Comparison of ENCODE assay signal across 15 mouse cellular contexts in the genomic region with DNA sequence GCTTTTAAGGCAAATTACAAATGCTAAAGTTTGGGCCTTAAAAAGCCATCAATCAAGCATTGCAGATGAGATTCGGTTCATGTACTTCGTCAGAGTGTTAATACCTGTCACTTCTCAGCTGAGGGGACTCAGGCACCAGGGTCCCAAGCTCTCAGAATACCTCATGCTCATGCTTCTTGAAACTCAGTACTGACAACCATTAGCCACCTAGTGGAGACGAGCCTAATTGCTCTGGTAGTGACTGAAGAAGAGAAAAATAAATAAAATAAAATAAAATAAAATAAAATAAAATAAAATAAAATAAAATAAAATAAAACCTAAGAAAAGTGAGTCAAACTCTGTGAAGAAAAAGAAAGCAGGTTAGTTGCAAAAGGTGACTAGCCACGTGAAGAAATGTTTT.
DNase-seq lines count a peak whose midpoint lies in the region; ATAC-seq and TF ChIP-seq lines count a peak whose summit lies in the region.
"Had no signal": no experiment of that assay in that cellular context is flagged by ENCODE, and none has a peak within 500 bp of the region (broad histone marks: within the 10 kb centered on the region; RNA-seq: fewer than 3 reads in every experiment).

No protein-coding gene starts in this region.

- ATAC-seq in common myeloid progenitor, adult 5-6 weeks (replicated peaks; ENCODE audit: low read depth, poor library complexity, severe bottlenecking): 0 out of 2 replicates have a peak, but pooled peaks have one; percentile 52
- ATAC-seq: CD4-positive, CD25-positive, alpha-beta regulatory T cell, adult 4 months had no signal

- H3K27ac ChIP-seq in layer of hippocampus, adult 2 months: no peak overlapping the region
- H3K27ac ChIP-seq: heart, embryonic 13.5 days; hindbrain, embryonic 14.5 days; liver, embryonic 13.5 days; macrophage had no signal

- peak; percentile 17 for DNase-seq in heart, adult 11 months
- DNase-seq in heart, postnatal 36 days: no peak
- peak in 1 of 2 experiments; percentile 19 for DNase-seq in layer of hippocampus, adult 2 months (ENCODE audit: low spot score in 2 of 2)
- DNase-seq in layer of hippocampus, adult 9-11 months: no peak
- DNase-seq in NIH3T3 (ENCODE audit: low read depth): peak; percentile 14
- DNase-seq in thymus, postnatal 36 days: no peak
- DNase-seq: adrenal gland, adult 8-10 months; liver, embryonic 13.5 days; right cerebral cortex, postnatal 25 days; thymus, postnatal 14 days had no signal

- intact Hi-C loops in heart, postnatal 36 days (cut with DNase I): no loop called here

- TF ChIP-seq CTCF in layer of hippocampus, adult 2 months (conservative IDR thresholded peaks at IDR 0.05): peak; percentile 70

- H3K4me3 ChIP-seq in layer of hippocampus, adult 2 months: no peak overlapping the region
- H3K4me3 ChIP-seq: heart, embryonic 13.5 days; liver, embryonic 13.5 days had no signal

Comparison
In these comparisons a context has a peak if more than half of its experiments do, and no peak if none do; other contexts are left out.
1. DNase-seq: peak in heart, adult 11 months (single experiment) and NIH3T3 (single experiment); none in heart, postnatal 36 days (0 of 2), layer of hippocampus, adult 9-11 months (single experiment) and thymus, postnatal 36 days (0 of 2).